Mouse (Mus musculus) skeletal muscle tissue, adult 2 months (tissue): Measurements from ENCODE around the gene Scn3b.

Experiments
- DNase-seq: peaks from one replicate; pipeline ENCODE4 v3.0.0-alpha.2; 2012; ENCODE audit warnings: low read depth, low spot score

Gene Scn3b

GRCm38 (mm10) chr9:40337131-40337820 lies 68.3 kb downstream of the Scn3b start:
- no peak for DNase-seq

- DNase-seq, result no peak
These were observed 70.6 kb downstream of the Scn3b start for GRCm38 (mm10) chr9:40339578-40339977.
